Mouse (Mus musculus): ENCODE measurements at regions not wholly inside any gene's neighbourhood (a gene's known extent, or its start where the extent isn't known, plus 50 kb on each side); places are given as distances from the start of the nearest gene placed in this dataset.

GRCm38 (mm10) chr3:56472651-56473050 lies 289.1 kb upstream of the Nbea start:
- H3K9me3 ChIP-seq (replicated peaks; ENCODE audit: insufficient read depth, low read length) = no peaks in the 10 kb centered on the region

GRCm38 (mm10) chr3:56471823-56472222 lies 288.3 kb upstream of the Nbea start:
- no peak for DNase-seq (ENCODE audit: low read depth, low spot score)
- H3K36me3 ChIP-seq (ENCODE audit: control insufficient read depth in 1 of 2, insufficient read depth in 2 of 2, low read length in 2 of 2) = no peaks in the 10 kb centered on the region
- no peaks in the 10 kb centered on the region for H3K4me1 ChIP-seq (ENCODE audit: control insufficient read depth in 1 of 2, insufficient read depth in 2 of 2, low read length in 2 of 2)
- no peak overlapping the region for H3K9ac ChIP-seq (ENCODE audit: control insufficient read depth, low read depth, low read length, poor library complexity, severe bottlenecking)
- H3K27ac ChIP-seq (ENCODE audit: control insufficient read depth, low read depth, low read length) = no peak overlapping the region
- TF ChIP-seq POLR2A (IDR thresholded peaks at IDR 0.05; ENCODE audit: control insufficient read depth in 1 of 2, insufficient read depth in 1 of 2, low read depth in 1 of 2, low read length in 2 of 2, poor library complexity in 1 of 2) = no peak
- no peak overlapping the region for H3K4me3 ChIP-seq (ENCODE audit: control insufficient read depth in 1 of 2, insufficient read depth in 1 of 2, low read depth in 2 of 2, low read length in 2 of 2)
- no peaks in the 10 kb centered on the region for H3K79me2 ChIP-seq (ENCODE audit: control insufficient read depth, insufficient read depth, low read length, poor library complexity)
- no peaks in the 10 kb centered on the region for H3K9me3 ChIP-seq (replicated peaks; ENCODE audit: insufficient read depth, low read length)
- H3K27me3 ChIP-seq (ENCODE audit: control insufficient read depth in 1 of 2, insufficient read depth in 2 of 2, low read length in 2 of 2) = no peaks in the 10 kb centered on the region

More at GRCm38 (mm10) chr3:56472651-56473050, 289.1 kb upstream of the Nbea start:
- no peak for DNase-seq (ENCODE audit: low read depth, low spot score)
- Histone ChIP-seq H3K27me3 (ENCODE audit: control insufficient read depth in 1 of 2, insufficient read depth in 2 of 2, low read length in 2 of 2) (no peaks in the 10 kb centered on the region), H3K9ac (ENCODE audit: control insufficient read depth, low read depth, low read length, poor library complexity, severe bottlenecking) (no peak overlapping the region), H3K36me3 (ENCODE audit: control insufficient read depth in 1 of 2, insufficient read depth in 2 of 2, low read length in 2 of 2) (no peaks in the 10 kb centered on the region), H3K4me1 (ENCODE audit: control insufficient read depth in 1 of 2, insufficient read depth in 2 of 2, low read length in 2 of 2) (no peaks in the 10 kb centered on the region), H3K79me2 (ENCODE audit: control insufficient read depth, insufficient read depth, low read length, poor library complexity) (no peaks in the 10 kb centered on the region), H3K4me3 (ENCODE audit: control insufficient read depth in 1 of 2, insufficient read depth in 1 of 2, low read depth in 2 of 2, low read length in 2 of 2) (no peak overlapping the region), H3K27ac (ENCODE audit: control insufficient read depth, low read depth, low read length) (no peak overlapping the region)
- TF ChIP-seq GATA1 (IDR thresholded peaks at IDR 0.05; ENCODE audit: low read depth, low read length) (no peak), TBP (IDR thresholded peaks at IDR 0.05; ENCODE audit: low read depth, low read length) (no peak), MEF2A (IDR thresholded peaks at IDR 0.05; ENCODE audit: extremely low read depth, insufficient replicate concordance, low read depth, low read length, poor library complexity, severe bottlenecking) (no peak), TCF12 (IDR thresholded peaks at IDR 0.05; ENCODE audit: low read depth, low read length) (no peak)

- DNase-seq (ENCODE audit: low read depth, low spot score) = no peak
- Histone ChIP-seq H3K4me1 (ENCODE audit: control insufficient read depth in 1 of 2, insufficient read depth in 2 of 2, low read length in 2 of 2) (no peaks in the 10 kb centered on the region), H3K36me3 (ENCODE audit: control insufficient read depth in 1 of 2, insufficient read depth in 2 of 2, low read length in 2 of 2) (no peaks in the 10 kb centered on the region), H3K27ac (ENCODE audit: control insufficient read depth, low read depth, low read length) (no peak overlapping the region), H3K9ac (ENCODE audit: control insufficient read depth, low read depth, low read length, poor library complexity, severe bottlenecking) (no peak overlapping the region), H3K9me3 (replicated peaks; ENCODE audit: insufficient read depth, low read length) (no peaks in the 10 kb centered on the region), H3K79me2 (ENCODE audit: control insufficient read depth, insufficient read depth, low read length, poor library complexity) (no peaks in the 10 kb centered on the region), H3K4me3 (ENCODE audit: control insufficient read depth in 1 of 2, insufficient read depth in 1 of 2, low read depth in 2 of 2, low read length in 2 of 2) (no peak overlapping the region), H3K27me3 (ENCODE audit: control insufficient read depth in 1 of 2, insufficient read depth in 2 of 2, low read length in 2 of 2) (no peaks in the 10 kb centered on the region)
- TF ChIP-seq GATA1 (IDR thresholded peaks at IDR 0.05; ENCODE audit: low read depth, low read length) (no peak), MEF2A (IDR thresholded peaks at IDR 0.05; ENCODE audit: extremely low read depth, insufficient replicate concordance, low read depth, low read length, poor library complexity, severe bottlenecking) (no peak), ZNF384 (IDR thresholded peaks at IDR 0.05; ENCODE audit: low read depth, low read length) (no peak), RCOR1 (IDR thresholded peaks at IDR 0.05; ENCODE audit: low read depth, low read length) (no peak), TBP (IDR thresholded peaks at IDR 0.05; ENCODE audit: low read depth, low read length) (no peak), E2F4 (IDR thresholded peaks at IDR 0.05; ENCODE audit: borderline replicate concordance, low read depth, low read length) (no peak), NELFE (IDR thresholded peaks at IDR 0.05; ENCODE audit: low read depth, low read length) (no peak), KAT2A (conservative IDR thresholded peaks at IDR 0.05; ENCODE audit: low read depth, low read length) (no peak), HCFC1 (IDR thresholded peaks at IDR 0.05; ENCODE audit: low read depth, low read length) (no peak), POLR2AphosphoS5 (IDR thresholded peaks at IDR 0.05; ENCODE audit: borderline replicate concordance, low read depth, low read length) (no peak), ZKSCAN1 (IDR thresholded peaks at IDR 0.05; ENCODE audit: low read depth, low read length) (no peak), CHD2 (IDR thresholded peaks at IDR 0.05; ENCODE audit: low read length) (no peak), CHD1 (IDR thresholded peaks at IDR 0.05; ENCODE audit: low read depth, low read length) (no peak), JUND (IDR thresholded peaks at IDR 0.05; ENCODE audit: low read depth, low read length) (no peak), ETS1 (IDR thresholded peaks at IDR 0.05; ENCODE audit: low read depth, low read length) (no peak), MXI1 (IDR thresholded peaks at IDR 0.05; ENCODE audit: low read depth, low read length) (no peak), MYC (IDR thresholded peaks at IDR 0.05; ENCODE audit: low read depth, low read length) (no peak), CTCF (IDR thresholded peaks at IDR 0.05 in 2 of 3, conservative IDR thresholded peaks at IDR 0.05 in 1 of 3; ENCODE audit: control insufficient read depth in 1 of 3, insufficient read depth in 1 of 3, low read depth in 2 of 3, low read length in 3 of 3, poor library complexity in 1 of 3, severe bottlenecking in 1 of 3) (no peak), UBTF (IDR thresholded peaks at IDR 0.05; ENCODE audit: borderline replicate concordance, insufficient read depth, low read depth, low read length) (no peak), MYB (IDR thresholded peaks at IDR 0.05; ENCODE audit: low read depth, low read length) (no peak)
Measured at GRCm38 (mm10) chr3:56471185-56471584, 287.7 kb upstream of the Nbea start.
